Mouse (Mus musculus): Measurements from ENCODE around the gene Kctd10. TPM values are rescaled to one million over a fixed set of nuclear protein-coding genes. Genes with fewer than 3 reads are reported as not detected.

The Kctd10 gene
- polyA plus RNA-seq, 1 experiment from 2014 or later = 108 TPM

DNA sequence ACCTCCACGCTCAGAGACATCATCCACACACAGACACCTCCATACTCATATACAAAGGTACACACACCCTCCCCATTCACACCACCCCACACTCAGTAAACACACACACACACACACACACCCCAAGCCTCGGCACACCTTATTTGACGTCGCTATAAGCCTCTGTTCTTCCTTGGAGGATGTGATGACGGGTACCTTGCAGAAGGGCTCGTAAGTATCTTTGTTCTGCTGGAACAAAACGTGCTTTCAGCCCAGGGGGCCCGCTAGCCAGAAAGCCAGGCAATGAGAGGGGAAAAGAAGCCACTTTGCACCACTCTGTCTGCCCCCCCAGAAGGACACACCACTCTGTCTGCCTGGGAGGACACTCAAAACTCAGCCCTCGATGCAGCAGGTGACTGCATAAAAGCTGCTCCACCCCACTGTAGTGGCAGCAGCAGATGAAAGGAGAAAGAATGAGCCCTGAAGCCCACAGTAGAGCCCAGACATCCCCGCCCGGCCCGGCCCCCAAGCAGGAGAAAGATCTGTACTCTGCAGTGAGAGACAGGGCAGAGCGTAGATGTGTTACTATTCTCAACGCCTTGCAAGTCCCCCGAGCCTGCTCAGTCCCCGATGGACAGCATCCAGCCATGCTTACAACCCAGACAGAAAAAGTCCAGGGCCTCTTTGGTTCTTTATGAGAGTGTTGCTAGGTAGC is 11.4 kb downstream of the Kctd10 start:
- WGBS = 84% methylated on average over 16 of the region's 16 CpGs
- no peak overlapping the region for H3K27ac ChIP-seq (ENCODE audit: poor library complexity, severe bottlenecking)
- H3K4me1 ChIP-seq (replicated peaks) = peaks cover 60% of the 10 kb centered on the region
- H3K27me3 ChIP-seq (replicated peaks) = no peaks in the 10 kb centered on the region
- no peak overlapping the region for H3K4me3 ChIP-seq
- H3K4me2 ChIP-seq = no peak overlapping the region
- H3K9me3 ChIP-seq (replicated peaks) = no peaks in the 10 kb centered on the region
- ATAC-seq (ENCODE audit: insufficient number of reproducible peaks, low FRiP score) = no peak
- no peak overlapping the region for H3K9ac ChIP-seq
- H3K36me3 ChIP-seq = peaks cover 96% of the 10 kb centered on the region

DNA sequence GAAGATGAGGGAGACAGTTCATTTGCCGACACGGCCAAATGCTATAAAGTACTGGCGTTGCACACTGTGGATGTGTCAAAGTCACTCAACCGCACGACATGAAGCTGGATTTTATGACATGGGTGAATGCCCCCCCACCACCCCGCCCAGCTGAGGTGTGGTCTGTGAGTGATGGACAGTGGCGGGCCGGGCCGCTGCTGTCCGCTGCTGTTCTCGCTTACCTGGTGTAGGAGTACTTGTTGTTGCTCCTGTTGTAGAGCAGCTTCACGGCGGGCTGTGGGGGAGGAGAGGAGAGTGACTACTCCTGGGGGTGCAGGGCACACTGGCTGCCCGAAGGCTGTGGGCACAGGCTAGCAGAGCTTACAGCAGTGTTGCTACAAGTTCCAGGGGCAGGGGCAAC is 12.2 kb downstream of the Kctd10 start:
- Histone ChIP-seq H3K36me3 (peaks cover 96% of the 10 kb centered on the region), H3K27ac (ENCODE audit: poor library complexity, severe bottlenecking) (no peak overlapping the region), H3K9me3 (replicated peaks) (no peaks in the 10 kb centered on the region), H3K4me3 (no peak overlapping the region), H3K4me2 (no peak overlapping the region), H3K4me1 (replicated peaks) (peaks cover 52% of the 10 kb centered on the region), H3K27me3 (replicated peaks) (no peaks in the 10 kb centered on the region), H3K9ac (no peak overlapping the region)
- 90% methylated on average over 14 of the region's 14 CpGs for whole genome bisulfite sequencing
- no peak for ATAC-seq (ENCODE audit: insufficient number of reproducible peaks, low FRiP score)

DNA sequence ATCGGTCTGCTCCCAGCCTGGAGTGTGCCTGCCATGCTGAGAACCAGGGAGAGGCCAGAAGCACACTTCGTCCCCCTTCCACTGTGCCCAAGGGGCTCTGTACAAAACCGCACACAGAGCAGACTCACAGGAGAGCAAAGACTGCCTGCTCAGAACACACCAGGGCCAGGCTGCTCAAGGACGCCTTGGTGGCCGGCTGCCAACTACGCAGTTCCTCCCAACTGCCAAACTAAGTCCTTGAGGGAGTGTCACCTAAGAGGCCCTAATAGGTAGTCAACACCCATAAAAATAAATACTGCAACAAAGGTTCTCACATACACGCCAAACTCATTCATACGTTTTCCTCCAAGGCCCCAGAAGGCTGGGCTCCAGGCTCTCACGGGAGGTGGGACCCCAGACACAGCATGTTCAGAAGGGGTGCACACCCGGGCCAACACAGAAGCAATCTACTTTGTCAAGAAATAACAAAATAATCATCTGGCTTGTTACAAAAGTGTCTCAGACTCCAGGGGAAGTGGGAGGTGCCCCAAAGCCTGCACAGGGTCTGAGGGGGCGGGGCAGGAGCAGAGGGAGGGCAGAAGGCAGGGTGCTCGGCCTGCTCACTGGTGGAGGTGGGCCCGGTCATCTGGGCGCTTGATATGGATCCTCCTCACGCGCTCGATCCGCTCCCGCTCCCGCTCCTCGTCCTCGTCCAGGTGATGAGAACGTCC is 15.1 kb downstream of the Kctd10 start:
- Histone ChIP-seq H3K9me3 (replicated peaks) (no peaks in the 10 kb centered on the region), H3K9ac (no peak overlapping the region), H3K4me3 (no peak overlapping the region), H3K36me3 (peaks cover 99% of the 10 kb centered on the region), H3K27me3 (replicated peaks) (no peaks in the 10 kb centered on the region), H3K4me1 (replicated peaks) (peaks cover 23% of the 10 kb centered on the region), H3K4me2 (no peak overlapping the region), H3K27ac (ENCODE audit: poor library complexity, severe bottlenecking) (no peak overlapping the region)
- ATAC-seq (ENCODE audit: insufficient number of reproducible peaks, low FRiP score) = no peak
- WGBS = 76% methylated on average over 23 of the region's 23 CpGs

DNA sequence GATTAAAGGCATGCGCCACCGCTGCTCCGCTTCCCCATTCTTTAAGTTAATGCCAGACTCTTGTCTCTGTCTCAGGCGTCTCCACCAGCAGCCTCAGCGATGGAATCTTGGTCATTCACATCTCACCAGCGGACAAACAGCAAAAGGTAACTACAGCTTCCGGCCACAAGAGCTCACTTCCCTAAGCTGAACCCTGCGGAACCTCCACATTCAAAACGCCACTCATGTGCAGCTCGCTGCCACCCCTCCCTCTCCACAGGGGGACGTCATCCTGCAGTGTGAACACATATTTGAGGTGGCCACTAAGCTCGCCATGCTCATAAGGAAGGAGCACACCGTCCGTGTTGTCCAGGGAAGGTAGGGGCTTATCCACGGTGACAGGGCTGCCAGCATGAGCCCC is 19.3 kb downstream of the Kctd10 start:
- 84% methylated on average over 15 of the region's 15 CpGs for WGBS
- H3K27me3 ChIP-seq (replicated peaks) = no peaks in the 10 kb centered on the region
- peaks cover 70% of the 10 kb centered on the region for H3K36me3 ChIP-seq
- H3K27ac ChIP-seq (ENCODE audit: poor library complexity, severe bottlenecking) = no peak overlapping the region
- H3K4me3 ChIP-seq = no peak overlapping the region
- H3K4me2 ChIP-seq = no peak overlapping the region
- ATAC-seq (ENCODE audit: insufficient number of reproducible peaks, low FRiP score) = no peak
- H3K9ac ChIP-seq = no peak overlapping the region
- H3K9me3 ChIP-seq (replicated peaks) = no peaks in the 10 kb centered on the region
- peaks cover 15% of the 10 kb centered on the region for H3K4me1 ChIP-seq (replicated peaks)

DNA sequence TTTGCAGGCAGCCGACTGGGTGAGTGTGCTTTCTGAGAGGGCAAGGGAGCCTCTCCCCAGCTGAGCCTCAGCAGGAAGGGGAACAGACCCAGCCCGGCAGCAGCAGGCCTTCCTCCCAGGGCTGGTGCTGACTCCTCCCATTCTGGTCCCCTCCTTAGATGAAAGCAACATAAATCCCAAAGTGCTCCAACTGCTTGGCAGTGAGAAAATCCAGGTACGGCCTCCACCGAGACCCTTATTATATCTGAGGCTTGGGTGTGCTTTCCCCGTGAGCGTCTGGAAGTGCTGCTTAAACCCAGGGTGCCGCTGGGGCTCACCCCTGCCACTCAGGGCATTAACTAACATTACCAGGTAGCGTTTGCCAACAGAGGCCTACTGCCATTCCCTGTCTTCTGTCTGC is 20.7 kb downstream of the Kctd10 start:
- no peak overlapping the region for H3K4me3 ChIP-seq
- peaks cover 57% of the 10 kb centered on the region for H3K36me3 ChIP-seq
- H3K4me2 ChIP-seq = no peak overlapping the region
- H3K9me3 ChIP-seq (replicated peaks) = no peaks in the 10 kb centered on the region
- no peaks in the 10 kb centered on the region for H3K27me3 ChIP-seq (replicated peaks)
- H3K4me1 ChIP-seq (replicated peaks) = peaks cover 6% of the 10 kb centered on the region; the same call in 1 of the 2 replicates
- ATAC-seq (ENCODE audit: insufficient number of reproducible peaks, low FRiP score) = no peak
- H3K9ac ChIP-seq = no peak overlapping the region
- WGBS = 61% methylated on average over 8 of the region's 8 CpGs
- H3K27ac ChIP-seq (ENCODE audit: poor library complexity, severe bottlenecking) = no peak overlapping the region

DNA sequence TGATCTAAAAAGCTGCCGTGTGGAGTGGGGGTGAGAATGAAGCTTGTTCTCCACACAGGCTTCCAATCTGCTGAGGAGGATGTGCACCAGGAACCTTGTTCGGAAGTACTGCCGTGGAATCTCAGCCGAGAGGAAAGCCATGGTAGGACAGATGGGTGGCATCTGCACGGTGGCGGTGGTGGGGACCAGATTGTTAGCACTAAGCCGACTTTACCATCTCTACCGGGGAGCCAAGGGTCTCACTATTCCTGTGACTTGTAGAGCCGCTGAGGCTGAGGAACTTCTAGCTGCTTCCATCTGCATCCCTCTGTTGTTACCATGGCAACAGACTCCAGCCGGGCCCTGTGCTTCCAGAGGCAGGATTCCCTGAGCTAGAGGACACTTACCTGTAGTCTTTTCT is 21.5 kb downstream of the Kctd10 start:
- H3K36me3 ChIP-seq = peaks cover 49% of the 10 kb centered on the region
- H3K4me3 ChIP-seq = no peak overlapping the region
- H3K9ac ChIP-seq = no peak overlapping the region
- no peaks in the 10 kb centered on the region for H3K9me3 ChIP-seq (replicated peaks)
- H3K4me1 ChIP-seq (replicated peaks) = peaks cover 6% of the 10 kb centered on the region; the same call in 1 of the 2 replicates
- no peak for ATAC-seq (ENCODE audit: insufficient number of reproducible peaks, low FRiP score)
- no peaks in the 10 kb centered on the region for H3K27me3 ChIP-seq (replicated peaks)
- no peak overlapping the region for H3K4me2 ChIP-seq
- 80% methylated on average over 10 of the region's 10 CpGs for whole genome bisulfite sequencing
- H3K27ac ChIP-seq (ENCODE audit: poor library complexity, severe bottlenecking) = no peak overlapping the region

DNA sequence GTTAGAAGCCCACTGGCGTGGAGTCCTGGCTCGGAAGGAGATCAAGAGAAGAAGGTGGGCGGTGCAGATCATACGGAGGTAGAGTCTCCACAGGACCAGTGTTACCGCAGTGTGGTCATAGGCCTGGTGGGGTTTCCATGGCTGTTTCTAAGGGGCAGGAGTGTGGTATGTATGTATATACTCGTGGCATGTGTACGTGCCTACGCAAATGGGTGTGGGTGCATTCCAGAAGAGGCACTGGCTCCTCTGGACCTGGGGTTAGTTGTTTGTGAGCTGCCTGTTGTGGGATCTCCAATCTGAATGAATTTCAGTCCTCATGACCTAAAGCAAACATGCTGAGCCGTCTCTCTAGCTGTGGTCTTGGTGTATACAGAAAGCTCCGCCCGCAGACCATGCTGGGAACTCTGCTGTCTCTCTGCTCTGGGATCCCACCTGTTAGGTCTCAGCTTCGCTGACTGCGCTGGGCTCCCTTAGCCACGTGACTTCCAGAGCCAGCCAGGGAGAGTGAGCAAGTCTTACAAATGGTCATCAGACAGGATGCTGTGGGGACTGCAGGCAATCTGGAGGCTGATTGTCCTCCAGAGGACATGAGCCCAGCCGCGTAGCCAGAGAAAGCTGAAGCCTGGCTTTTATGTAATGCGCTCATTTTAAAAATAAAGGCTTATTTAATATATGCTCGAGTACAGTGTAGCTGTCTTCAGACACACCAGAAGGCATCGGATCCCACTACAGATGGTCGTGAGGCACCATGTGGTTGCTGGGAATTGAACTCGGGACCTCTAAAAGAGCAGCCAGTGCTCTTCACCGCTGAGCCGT is 23.2 kb downstream of the Kctd10 start:
- WGBS = 49% methylated on average over 23 of the region's 23 CpGs
- H3K27me3 ChIP-seq (replicated peaks) = no peaks in the 10 kb centered on the region; the same call in 1 of the 2 replicates

DNA sequence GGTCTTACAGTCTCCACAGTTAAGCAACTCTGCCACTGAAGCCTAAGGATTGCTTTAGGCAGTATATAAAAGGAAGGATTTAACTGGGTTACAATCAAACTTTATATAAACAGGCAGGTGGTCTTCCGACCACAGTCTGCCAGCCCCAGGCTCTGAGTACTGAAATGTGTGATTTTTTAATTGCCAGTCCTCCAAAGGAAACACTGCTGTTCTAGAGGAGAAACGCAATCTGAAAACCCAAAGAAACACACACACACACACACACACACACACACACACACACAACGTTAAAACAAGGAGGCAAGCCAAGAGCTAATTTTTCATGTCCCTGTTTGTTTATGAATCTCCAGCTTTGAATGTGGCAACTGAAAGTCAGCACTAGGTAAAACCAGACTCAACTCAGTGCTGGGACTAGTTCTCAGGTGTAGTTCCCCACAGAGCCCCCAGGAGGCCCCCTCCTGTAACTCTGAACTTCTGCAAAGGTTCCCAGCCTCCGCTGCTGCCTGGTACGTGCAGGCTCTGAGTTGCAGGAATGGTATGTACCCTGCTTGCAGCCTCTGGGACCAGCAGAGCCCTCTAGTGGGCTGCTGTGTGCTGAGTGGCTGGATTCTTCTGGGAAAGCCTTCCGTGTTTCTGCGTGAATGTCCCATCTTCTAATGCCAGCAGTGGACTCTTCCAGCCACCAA is 23.9 kb downstream of the Kctd10 start:
- H3K4me1 ChIP-seq (replicated peaks) = peaks cover 6% of the 10 kb centered on the region; the same call in 1 of the 2 replicates
- peaks cover 1% of the 10 kb centered on the region; the same call in 1 of the 2 replicates for H3K27me3 ChIP-seq (replicated peaks)
- ATAC-seq (ENCODE audit: insufficient number of reproducible peaks, low FRiP score) = peak; percentile 76
- H3K9ac ChIP-seq = peak overlapping the region; percentile 45; the same call in 1 of the 2 replicates
- no peaks in the 10 kb centered on the region for H3K9me3 ChIP-seq (replicated peaks)
- H3K36me3 ChIP-seq = peaks cover 25% of the 10 kb centered on the region; the same call in 1 of the 2 replicates
- H3K4me3 ChIP-seq = 0 out of 2 replicates have a peak overlapping the region, but pooled peaks have one; percentile 9
- peak overlapping the region; percentile 47 for H3K4me2 ChIP-seq
- WGBS = 27% methylated on average over 7 of the region's 7 CpGs
- H3K27ac ChIP-seq (ENCODE audit: poor library complexity, severe bottlenecking) = no peak overlapping the region

More for the DNA sequence above, 23.2 kb downstream of the Kctd10 start:
- H3K4me3 ChIP-seq = 0 out of 2 replicates have a peak overlapping the region, but pooled peaks have one; percentile 9
- peaks cover 6% of the 10 kb centered on the region; the same call in 1 of the 2 replicates for H3K4me1 ChIP-seq (replicated peaks)
- H3K4me2 ChIP-seq = peak overlapping the region; percentile 47
- ATAC-seq (ENCODE audit: insufficient number of reproducible peaks, low FRiP score) = 0 out of 2 replicates have a peak, but pooled peaks have one; percentile 31
- H3K9me3 ChIP-seq (replicated peaks) = no peaks in the 10 kb centered on the region
- H3K36me3 ChIP-seq = peaks cover 32% of the 10 kb centered on the region; the same call in 1 of the 2 replicates
- H3K9ac ChIP-seq = peak overlapping the region; percentile 45; the same call in 1 of the 2 replicates
- H3K27ac ChIP-seq (ENCODE audit: poor library complexity, severe bottlenecking) = no peak overlapping the region

DNA sequence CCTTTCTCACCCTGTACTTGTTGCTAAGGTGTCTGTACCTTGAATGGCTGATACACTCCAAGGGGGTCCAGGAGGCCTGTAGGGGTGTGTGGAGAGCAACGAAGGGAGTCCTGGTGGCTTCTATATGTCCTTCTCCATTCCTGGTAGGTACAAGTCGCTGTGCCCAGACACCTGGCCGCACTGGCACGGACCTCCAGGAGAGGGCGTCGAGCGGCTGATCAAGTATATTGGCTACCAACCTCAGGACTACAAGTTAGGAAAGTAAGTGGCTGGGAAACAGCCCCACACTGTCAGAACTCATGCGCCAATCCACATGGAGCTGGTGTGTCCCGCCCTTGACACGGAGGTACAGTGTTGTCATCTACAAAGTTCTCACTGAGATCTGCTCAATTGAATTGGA is 28.8 kb downstream of the Kctd10 start:
- no peak overlapping the region for H3K27ac ChIP-seq (ENCODE audit: poor library complexity, severe bottlenecking)
- no peak for ATAC-seq (ENCODE audit: insufficient number of reproducible peaks, low FRiP score)
- H3K4me1 ChIP-seq (replicated peaks) = no peaks in the 10 kb centered on the region
- peaks cover 15% of the 10 kb centered on the region for H3K27me3 ChIP-seq (replicated peaks)
- H3K9ac ChIP-seq = no peak overlapping the region
- H3K9me3 ChIP-seq (replicated peaks) = no peaks in the 10 kb centered on the region
- no peak overlapping the region for H3K4me3 ChIP-seq
- no peaks in the 10 kb centered on the region for H3K36me3 ChIP-seq
- H3K4me2 ChIP-seq = no peak overlapping the region
- 54% methylated on average over 10 of the region's 10 CpGs for WGBS

DNA sequence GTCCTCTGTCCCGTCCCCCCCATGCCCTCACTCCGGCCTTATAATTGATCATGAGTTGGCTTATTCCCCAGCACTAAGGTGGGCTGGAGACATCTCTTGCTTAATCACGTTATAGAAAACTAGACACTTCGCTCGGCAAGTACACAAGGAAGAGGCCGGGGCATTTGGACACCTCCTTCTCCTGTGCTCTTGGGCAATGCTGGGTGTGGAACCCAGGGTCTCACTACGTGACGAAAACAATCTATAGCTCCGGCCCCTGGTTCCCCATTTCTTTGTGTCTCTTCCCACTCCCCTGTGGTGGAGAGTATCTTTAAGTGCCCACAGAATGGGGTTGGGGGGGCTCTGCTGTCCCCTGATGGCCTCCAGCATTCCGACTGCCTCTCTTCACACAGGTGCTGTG is 33.3 kb downstream of the Kctd10 start:
- Histone ChIP-seq H3K36me3 (no peaks in the 10 kb centered on the region), H3K9ac (no peak overlapping the region), H3K4me3 (no peak overlapping the region), H3K27me3 (replicated peaks) (peaks cover 15% of the 10 kb centered on the region), H3K4me2 (no peak overlapping the region), H3K27ac (ENCODE audit: poor library complexity, severe bottlenecking) (no peak overlapping the region), H3K9me3 (replicated peaks) (no peaks in the 10 kb centered on the region), H3K4me1 (replicated peaks) (no peaks in the 10 kb centered on the region)
- WGBS = 76% methylated on average over 10 of the region's 10 CpGs
- no peak for ATAC-seq (ENCODE audit: insufficient number of reproducible peaks, low FRiP score)
